Mouse (Mus musculus): ENCODE results near the gene Ndrg3.
A peak's percentile ranks its signal among the peaks of the same experiment; 100 is the strongest.
"Not testable (repeated sequence)": the region's sequence is repeated elsewhere in the genome, so short reads cannot be mapped to it uniquely, and the experiment has no call there.

The Ndrg3 gene

GRCm38 (mm10) chr2:156998263-156998662 lies 6.4 kb upstream of the Ndrg3 start:
- no peak for DNase-seq (ENCODE audit: low read depth, low spot score)

GRCm38 (mm10) chr2:156996576-156996975 lies 4.7 kb upstream of the Ndrg3 start:
- peak; percentile 71 for DNase-seq (ENCODE audit: low read depth, low spot score)

GRCm38 (mm10) chr2:156990727-156991431 lies 977 bp downstream of the Ndrg3 start:
- DNase-seq (ENCODE audit: low read depth, low spot score) = peak; percentile 27

- DNase-seq (ENCODE audit: low read depth, low spot score) = no peak
Observed at GRCm38 (mm10) chr2:156987316-156987715, 4.5 kb downstream of the Ndrg3 start.

GRCm38 (mm10) chr2:156982864-156983263 lies 9.0 kb downstream of the Ndrg3 start:
- peak; percentile 63 for DNase-seq (ENCODE audit: low read depth, low spot score)

GRCm38 (mm10) chr2:156981291-156981690 lies 10.6 kb downstream of the Ndrg3 start:
- DNase-seq (ENCODE audit: low read depth, low spot score) = peak; percentile 63

GRCm38 (mm10) chr2:156980059-156980458 lies 11.8 kb downstream of the Ndrg3 start:
- DNase-seq (ENCODE audit: low read depth, low spot score) = no peak

GRCm38 (mm10) chr2:156976711-156977110 lies 15.1 kb downstream of the Ndrg3 start:
- no peak for DNase-seq (ENCODE audit: low read depth, low spot score)

- no peak for DNase-seq (ENCODE audit: low read depth, low spot score)
Observed at GRCm38 (mm10) chr2:156974967-156975366, 16.9 kb downstream of the Ndrg3 start.

- no peak for DNase-seq (ENCODE audit: low read depth, low spot score)
Observed at GRCm38 (mm10) chr2:156973316-156974100, 18.3 kb downstream of the Ndrg3 start.

GRCm38 (mm10) chr2:156970253-156970652 lies 21.6 kb downstream of the Ndrg3 start:
- DNase-seq (ENCODE audit: low read depth, low spot score) = no peak

- no peak for DNase-seq (ENCODE audit: low read depth, low spot score)
Observed at GRCm38 (mm10) chr2:156968501-156968900, 23.4 kb downstream of the Ndrg3 start.

- no peak for DNase-seq (ENCODE audit: low read depth, low spot score)
Observed at GRCm38 (mm10) chr2:156967388-156967787, 24.5 kb downstream of the Ndrg3 start.

- DNase-seq (ENCODE audit: low read depth, low spot score) = no peak
Observed at GRCm38 (mm10) chr2:156963891-156964290, 28.0 kb downstream of the Ndrg3 start.

GRCm38 (mm10) chr2:156958496-156959252 lies 33.2 kb downstream of the Ndrg3 start:
- no peak for DNase-seq (ENCODE audit: low read depth, low spot score)

- DNase-seq (ENCODE audit: low read depth, low spot score) = no peak
Observed at GRCm38 (mm10) chr2:156957035-156957434, 34.8 kb downstream of the Ndrg3 start.

- no peak for DNase-seq (ENCODE audit: low read depth, low spot score)
Observed at GRCm38 (mm10) chr2:156956306-156956705, 35.5 kb downstream of the Ndrg3 start.

GRCm38 (mm10) chr2:156954463-156954862 lies 37.4 kb downstream of the Ndrg3 start:
- DNase-seq (ENCODE audit: low read depth, low spot score) = no peak

- no peak for DNase-seq (ENCODE audit: low read depth, low spot score)
Observed at GRCm38 (mm10) chr2:156951301-156952094, 40.4 kb downstream of the Ndrg3 start.

GRCm38 (mm10) chr2:156950816-156951215 lies 41.0 kb downstream of the Ndrg3 start:
- no peak for DNase-seq (ENCODE audit: low read depth, low spot score)

- not testable (repeated sequence) for DNase-seq (ENCODE audit: low read depth, low spot score)
Observed at GRCm38 (mm10) chr2:156941523-156941922, 50.3 kb downstream of the Ndrg3 start.

Data from ES-CJ7 (cell line).